Mouse (Mus musculus) gastrocnemius, adult 8-10 months (tissue): ENCODE data around the gene Xpnpep1. TPM values are rescaled to one million over a fixed set of nuclear protein-coding genes. Genes with fewer than 3 reads are reported as not detected.

Experiments
- DNase-seq, 2 experiments: peaks; one replicate each; pipeline ENCODE4 v3.0.0; 2022; ENCODE audit warnings: low spot score in 2 of 2
- total RNA-seq, 4 experiments: library from RNA; stranded (reverse); gene quantifications; 2 replicates each; pipeline ENCODE4 v1.2.4; 2022

Xpnpep1 gene
- total RNA-seq, result 10 to 100 TPM; 37.7 to 45.2 (median 39.7) TPM

- DNase-seq, result no peak
Observed at GRCm38 (mm10) chr19:53040164-53041132, at the start of gene Xpnpep1. Gene Xpnpep1 (minus strand): TSS chr19:53040214.

GRCm38 (mm10) chr19:53087268-53088143, 47.5 kb upstream of the Xpnpep1 start:
- no peak for DNase-seq

- DNase-seq, result no peak
Observed at GRCm38 (mm10) chr19:53086861-53087260, 46.8 kb upstream of the Xpnpep1 start.

- no peak for DNase-seq
Observed at GRCm38 (mm10) chr19:53084735-53085134, 44.7 kb upstream of the Xpnpep1 start.

GRCm38 (mm10) chr19:53082862-53083261, 42.8 kb upstream of the Xpnpep1 start:
- DNase-seq, result no peak

- DNase-seq, result no peak
Observed at GRCm38 (mm10) chr19:53081339-53081738, 41.3 kb upstream of the Xpnpep1 start.

- no peak for DNase-seq
Observed at GRCm38 (mm10) chr19:53080921-53081320, 40.9 kb upstream of the Xpnpep1 start.

- no peak for DNase-seq
Observed at GRCm38 (mm10) chr19:53080487-53080886, 40.5 kb upstream of the Xpnpep1 start.

- DNase-seq, result no peak
Observed at GRCm38 (mm10) chr19:53080026-53080425, 40.0 kb upstream of the Xpnpep1 start.

- DNase-seq, result no peak
Observed at GRCm38 (mm10) chr19:53078271-53079085, 38.5 kb upstream of the Xpnpep1 start.

- DNase-seq, result no peak
Observed at GRCm38 (mm10) chr19:53077278-53077677, 37.3 kb upstream of the Xpnpep1 start.

GRCm38 (mm10) chr19:53076238-53076981, 36.4 kb upstream of the Xpnpep1 start:
- no peak for DNase-seq

GRCm38 (mm10) chr19:53075896-53076237, 35.9 kb upstream of the Xpnpep1 start:
- DNase-seq, result no peak

- DNase-seq, result no peak
Observed at GRCm38 (mm10) chr19:53074899-53075722, 35.1 kb upstream of the Xpnpep1 start.

- DNase-seq, result no peak
Observed at GRCm38 (mm10) chr19:53073521-53073920, 33.5 kb upstream of the Xpnpep1 start.

GRCm38 (mm10) chr19:53072406-53072805, 32.4 kb upstream of the Xpnpep1 start:
- no peak for DNase-seq

- DNase-seq, result no peak
Observed at GRCm38 (mm10) chr19:53071651-53072050, 31.6 kb upstream of the Xpnpep1 start.

GRCm38 (mm10) chr19:53070870-53071269, 30.9 kb upstream of the Xpnpep1 start:
- no peak for DNase-seq

- no peak for DNase-seq
Observed at GRCm38 (mm10) chr19:53069451-53069850, 29.4 kb upstream of the Xpnpep1 start.

GRCm38 (mm10) chr19:53066934-53067333, 26.9 kb upstream of the Xpnpep1 start:
- peak; percentile 48 to 53 for DNase-seq
